Mouse (Mus musculus): ENCODE data around the gene 1810062G17Rik. TPM values are rescaled to one million over a fixed set of nuclear protein-coding genes. Genes with fewer than 3 reads are reported as not detected.
A peak's percentile ranks its signal among the peaks of the same experiment; 100 is the strongest.

The 1810062G17Rik gene
- total and polyA plus RNA-seq, 3 experiments = 1.0 to 2.3 TPM; not detected in 1

DNA sequence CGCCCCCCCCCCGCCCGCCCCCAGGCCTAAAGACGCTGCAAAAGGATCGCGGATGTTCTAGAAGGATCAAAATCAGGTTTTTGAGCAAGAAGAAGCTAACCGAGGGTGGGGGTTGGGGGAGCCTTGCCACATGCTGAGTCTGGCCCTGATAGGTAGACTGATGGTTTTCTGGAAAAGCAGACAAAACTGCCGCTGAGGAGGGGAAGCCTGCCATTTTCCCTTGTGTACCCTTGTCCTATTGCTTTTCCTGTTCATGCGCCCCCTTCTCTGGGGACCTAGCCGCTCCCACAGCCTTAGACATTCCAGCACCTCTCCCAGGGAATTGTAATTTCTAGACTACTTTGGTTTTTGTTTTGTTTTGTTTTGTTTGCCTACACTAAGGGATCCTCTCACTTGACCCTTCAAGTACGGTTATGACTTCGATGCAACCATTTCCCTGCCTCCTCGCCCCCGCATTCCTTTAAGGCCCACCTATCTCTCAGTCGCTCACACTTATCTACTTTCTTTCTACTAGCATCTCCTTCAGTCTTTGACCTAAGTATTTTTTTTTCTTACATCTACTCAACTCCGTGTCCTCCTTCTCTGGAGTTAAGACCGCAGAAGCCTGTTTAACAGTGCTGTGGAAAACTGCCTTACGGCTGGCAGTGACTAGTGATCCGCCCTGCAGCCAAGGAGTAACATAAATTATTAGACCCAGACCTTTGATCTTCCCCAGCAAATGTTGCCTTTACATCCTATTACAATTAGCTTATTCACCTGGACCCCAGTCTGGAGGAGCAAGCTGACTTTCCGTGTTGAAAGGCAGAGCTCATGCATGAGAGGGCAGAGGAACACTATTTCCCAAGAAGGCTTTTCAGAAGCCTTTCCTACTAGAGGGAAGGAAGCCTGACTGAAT is 771 bp downstream of the 1810062G17Rik start:
- no peaks in the 10 kb centered on the region for H3K27me3 ChIP-seq (ENCODE audit: control insufficient read depth in 1 of 2, insufficient read depth in 2 of 2, low read length in 2 of 2)
- no peaks in the 10 kb centered on the region; the same call in 1 of the 2 replicates for H3K79me2 ChIP-seq (ENCODE audit: control insufficient read depth, insufficient read depth, low read length, poor library complexity)
- H3K4me3 ChIP-seq (ENCODE audit: control insufficient read depth in 1 of 2, insufficient read depth in 1 of 2, low read depth in 2 of 2, low read length in 2 of 2) = peak overlapping the region; percentile 66 to 97
- no peaks in the 10 kb centered on the region for H3K9me3 ChIP-seq (replicated peaks; ENCODE audit: insufficient read depth, low read length)
- peaks cover 0 to 17% of the 10 kb centered on the region in 2 experiments; a peak in 2 of 4 replicates for H3K36me3 ChIP-seq (ENCODE audit: control insufficient read depth in 1 of 2, insufficient read depth in 2 of 2, low read length in 2 of 2)
- peak overlapping the region; percentile 75 for H3K27ac ChIP-seq (ENCODE audit: control insufficient read depth, low read depth, low read length)
- TF ChIP-seq SIN3A (IDR thresholded peaks at IDR 0.05; ENCODE audit: low read length) = no peak
- no peak for TF ChIP-seq BHLHE40 (IDR thresholded peaks at IDR 0.05; ENCODE audit: borderline replicate concordance, low read depth, low read length)
- TF ChIP-seq CHD1 (IDR thresholded peaks at IDR 0.05; ENCODE audit: low read depth, low read length) = 0 out of 2 replicates have a peak, but pooled peaks have one; percentile 16
- no peak for TF ChIP-seq KAT2A (conservative IDR thresholded peaks at IDR 0.05; ENCODE audit: low read depth, low read length)
- no peak for TF ChIP-seq JUND (IDR thresholded peaks at IDR 0.05; ENCODE audit: low read depth, low read length)
- no peak for TF ChIP-seq MAFK (IDR thresholded peaks at IDR 0.05; ENCODE audit: borderline replicate concordance, low read depth, low read length)
- no peak for TF ChIP-seq POLR2AphosphoS2 (IDR thresholded peaks at IDR 0.05; ENCODE audit: low read length)
- TF ChIP-seq HCFC1 (IDR thresholded peaks at IDR 0.05; ENCODE audit: low read depth, low read length) = no peak
- TF ChIP-seq MAX (IDR thresholded peaks at IDR 0.05; ENCODE audit: low read length) = no peak
- peak in 1 of 2 experiments; percentile 3; a peak in 1 of 4 replicates for TF ChIP-seq EP300 (IDR thresholded peaks at IDR 0.05; ENCODE audit: low read depth in 1 of 2, low read length in 2 of 2)
- no peak for TF ChIP-seq TBP (IDR thresholded peaks at IDR 0.05; ENCODE audit: low read depth, low read length)
- TF ChIP-seq E2F4 (IDR thresholded peaks at IDR 0.05; ENCODE audit: borderline replicate concordance, low read depth, low read length) = no peak
- TF ChIP-seq POLR2AphosphoS5 (IDR thresholded peaks at IDR 0.05; ENCODE audit: borderline replicate concordance, low read depth, low read length) = no peak
- TF ChIP-seq ZNF384 (IDR thresholded peaks at IDR 0.05; ENCODE audit: low read depth, low read length) = peak; percentile 55
- no peak for TF ChIP-seq NRF1 (IDR thresholded peaks at IDR 0.05; ENCODE audit: insufficient read depth, low read depth, low read length, poor library complexity, severe bottlenecking)
- TF ChIP-seq UBTF (IDR thresholded peaks at IDR 0.05; ENCODE audit: borderline replicate concordance, insufficient read depth, low read depth, low read length) = no peak
- no peak for TF ChIP-seq MYC (IDR thresholded peaks at IDR 0.05; ENCODE audit: low read depth, low read length)
- TF ChIP-seq MXI1 (IDR thresholded peaks at IDR 0.05; ENCODE audit: low read depth, low read length) = no peak
- H3K9ac ChIP-seq (ENCODE audit: control insufficient read depth, low read depth, low read length, poor library complexity, severe bottlenecking) = peak overlapping the region; percentile 60
- DNase-seq (ENCODE audit: low read depth, low spot score) = peak; percentile 50
- peaks cover 7 to 15% of the 10 kb centered on the region in 2 experiments for H3K4me1 ChIP-seq (ENCODE audit: control insufficient read depth in 1 of 2, insufficient read depth in 2 of 2, low read length in 2 of 2)

DNA sequence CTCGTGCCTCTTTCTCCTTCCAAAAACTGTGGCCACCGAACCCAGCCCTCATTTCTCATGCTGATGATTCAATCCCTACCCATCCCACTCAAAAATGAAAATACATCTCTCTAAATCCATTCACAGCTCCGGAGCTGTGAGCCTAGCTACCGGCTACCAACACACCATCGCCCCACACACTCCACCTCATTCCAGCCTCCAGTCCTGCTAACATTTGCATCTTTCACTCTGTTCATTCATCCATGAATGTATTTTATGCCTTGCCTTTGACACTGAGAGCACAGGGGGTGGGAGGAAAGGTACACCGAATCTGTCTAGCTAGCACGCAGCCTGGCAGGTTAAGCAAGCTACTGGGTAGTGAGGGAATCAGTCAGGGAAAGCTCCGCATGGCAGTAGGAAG is 3.0 kb downstream of the 1810062G17Rik start:
- H3K27ac ChIP-seq (ENCODE audit: control insufficient read depth, low read depth, low read length) = no peak overlapping the region
- no peaks in the 10 kb centered on the region; the same call in 1 of the 2 replicates for H3K79me2 ChIP-seq (ENCODE audit: control insufficient read depth, insufficient read depth, low read length, poor library complexity)
- peaks cover 0 to 9% of the 10 kb centered on the region in 2 experiments; a peak in 2 of 4 replicates for H3K36me3 ChIP-seq (ENCODE audit: control insufficient read depth in 1 of 2, insufficient read depth in 2 of 2, low read length in 2 of 2)
- no peaks in the 10 kb centered on the region for H3K9me3 ChIP-seq (replicated peaks; ENCODE audit: insufficient read depth, low read length)
- no peaks in the 10 kb centered on the region for H3K27me3 ChIP-seq (ENCODE audit: control insufficient read depth in 1 of 2, insufficient read depth in 2 of 2, low read length in 2 of 2)
- H3K4me3 ChIP-seq (ENCODE audit: control insufficient read depth in 1 of 2, insufficient read depth in 1 of 2, low read depth in 2 of 2, low read length in 2 of 2) = no peak overlapping the region
- no peak overlapping the region for H3K9ac ChIP-seq (ENCODE audit: control insufficient read depth, low read depth, low read length, poor library complexity, severe bottlenecking)
- no peak for DNase-seq (ENCODE audit: low read depth, low spot score)
- TF ChIP-seq MAZ (IDR thresholded peaks at IDR 0.05; ENCODE audit: low read depth, low read length) = no peak
- TF ChIP-seq ZKSCAN1 (IDR thresholded peaks at IDR 0.05; ENCODE audit: low read depth, low read length) = no peak
- TF ChIP-seq ZNF384 (IDR thresholded peaks at IDR 0.05; ENCODE audit: low read depth, low read length) = no peak
- no peak for TF ChIP-seq TCF12 (IDR thresholded peaks at IDR 0.05; ENCODE audit: low read depth, low read length)
- no peak for TF ChIP-seq SIN3A (IDR thresholded peaks at IDR 0.05; ENCODE audit: low read length)
- no peak for TF ChIP-seq POLR2AphosphoS5 (IDR thresholded peaks at IDR 0.05; ENCODE audit: borderline replicate concordance, low read depth, low read length)
- no peak for TF ChIP-seq ZC3H11A (IDR thresholded peaks at IDR 0.05; ENCODE audit: low read depth, low read length)
- peaks cover 3 to 9% of the 10 kb centered on the region in 2 experiments for H3K4me1 ChIP-seq (ENCODE audit: control insufficient read depth in 1 of 2, insufficient read depth in 2 of 2, low read length in 2 of 2)

All from MEL (cell line).